Mouse (Mus musculus) forebrain, embryonic 11.5 days (tissue): ENCODE data around the gene Sept5. TPM values are rescaled to one million over a fixed set of nuclear protein-coding genes. Genes with fewer than 3 reads are reported as not detected.

Source experiments
- ATAC-seq: fragments of 200-750 bp; cut with Nextera tagmentation; replicated peaks from 2 replicates; pipeline ENCODE4 v1.8.0; 2017; ENCODE audit warnings: moderate TSS enrichment; ENCODE audit not compliant: low FRiP score
- DNase-seq: peaks from one replicate; pipeline ENCODE4 v3.0.0-alpha.2; 2017; ENCODE audit warnings: low spot score
- H3K27ac ChIP-seq: fragments of 300-500 bp; sonication (generic); 2 replicates; pipeline ENCODE4 v1.5.1; 2014; ENCODE audit warnings: low read depth, low read length
- H3K27me3 ChIP-seq: fragments of 300-500 bp; sonication (generic); 2 replicates; pipeline ENCODE4 v1.6.1; 2014; ENCODE audit warnings: mild to moderate bottlenecking, low read length, mixed read lengths; ENCODE audit not compliant: control insufficient read depth, insufficient read depth
- H3K36me3 ChIP-seq: fragments of 300-500 bp; sonication (generic); 2 replicates; pipeline ENCODE4 v1.6.1; 2014; ENCODE audit warnings: mild to moderate bottlenecking, low read length, moderate library complexity, mixed read lengths; ENCODE audit not compliant: control insufficient read depth, insufficient read depth
- H3K4me1 ChIP-seq: fragments of 300-500 bp; sonication (generic); replicated peaks from 2 replicates; pipeline ENCODE4 v1.6.1; 2014; ENCODE audit warnings: low read length, mixed read lengths; ENCODE audit not compliant: control insufficient read depth, insufficient read depth
- H3K4me2 ChIP-seq: fragments of 300-500 bp; sonication (generic); 2 replicates; pipeline ENCODE4 v1.6.1; 2014; ENCODE audit warnings: low read depth, mild to moderate bottlenecking, low read length, moderate library complexity, mixed read lengths; ENCODE audit not compliant: severe bottlenecking
- H3K4me3 ChIP-seq: fragments of 300-500 bp; sonication (generic); 2 replicates; pipeline ENCODE4 v1.5.1; 2014; ENCODE audit warnings: low read depth, low read length
- H3K9ac ChIP-seq: fragments of 300-500 bp; sonication (generic); 2 replicates; pipeline ENCODE4 v1.6.1; 2014; ENCODE audit warnings: low read length
- H3K9me3 ChIP-seq: fragments of 300-500 bp; sonication (generic); 2 replicates; pipeline ENCODE4 v1.6.1; 2016; ENCODE audit warnings: low read length, mixed read lengths; ENCODE audit not compliant: control insufficient read depth
- WGBS: fragments of 180-500 bp; shearing (Covaris S2); extraction: QIAGEN DNeasy Blood & Tissue Kit; methylation state at CpG from one replicate; pipeline ENCODE4 v1.1.7; 2014; 5-methylcytosine and 5-hydroxymethylcytosine counted together
- polyA plus RNA-seq: library from polyadenylated mRNA; unstranded; fragments of >200 nt; fragmentation: Nextera tagmentation; extraction: Ambion mirVana; gene quantifications from 2 replicates; pipeline ENCODE4 v1.2.1, GENCODE M21; 2014

The Sept5 gene
- polyA plus RNA-seq, 1 experiment from 2014 or later: 44.2 TPM

DNA sequence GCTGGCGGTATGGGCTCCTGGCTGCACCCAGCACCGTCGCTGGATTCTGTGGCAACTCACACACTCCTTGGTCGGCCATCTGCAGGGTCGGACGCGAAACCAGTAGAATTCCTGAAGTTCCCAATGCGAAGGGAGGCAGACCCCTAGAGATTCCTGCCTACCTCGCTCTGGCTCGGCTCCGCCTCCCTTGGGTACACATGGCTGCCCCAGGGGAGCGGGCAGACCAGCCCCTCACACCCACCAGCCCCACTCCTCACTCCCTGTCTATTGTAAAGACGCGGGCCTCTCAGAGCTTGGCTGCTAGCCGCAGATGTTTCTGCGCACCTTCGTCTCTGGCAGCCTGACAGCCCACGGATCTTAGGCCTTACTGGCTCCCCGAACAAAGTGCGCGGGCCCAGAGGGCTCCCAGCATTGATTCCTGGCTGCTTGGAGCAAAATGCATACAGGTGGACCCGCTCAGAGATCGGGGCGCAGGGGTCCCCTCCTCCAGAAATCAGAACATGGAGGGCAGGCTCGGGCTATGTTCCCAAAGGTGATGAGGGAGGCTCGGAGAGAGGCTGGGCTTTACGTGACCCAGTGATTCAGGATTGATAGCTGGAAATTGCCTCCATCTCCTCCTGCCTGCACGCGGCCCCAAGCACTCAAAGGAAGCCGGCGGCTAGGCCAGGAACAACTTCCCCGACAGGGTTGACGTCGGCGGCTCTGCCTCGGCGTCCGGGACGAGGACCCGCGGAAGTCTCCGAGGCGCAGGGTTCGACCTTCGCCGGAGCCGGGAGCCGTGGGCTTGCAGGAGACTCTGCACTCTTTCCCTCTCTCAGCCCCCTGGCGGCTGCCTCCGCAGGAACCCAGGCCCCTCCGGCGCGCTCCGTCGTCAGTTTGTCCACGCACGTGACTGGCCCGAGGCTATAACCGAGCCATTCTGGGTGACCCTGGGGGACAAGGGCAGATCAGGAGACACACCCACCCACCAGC, 38.4 kb downstream of the Sept5 start:
- ATAC-seq (no peak; the same call in 1 of the 2 replicates), DNase-seq (peak; percentile 80)
- peak overlapping the region; percentile 8; the same call in 1 of the 2 replicates for H3K4me3 ChIP-seq
- WGBS: under 1% methylated on average over 58 of the region's 59 CpGs
- H3K9me3 ChIP-seq: no peaks in the 10 kb centered on the region
- peaks cover 66% of the 10 kb centered on the region for H3K27me3 ChIP-seq
- H3K27ac ChIP-seq: no peak overlapping the region
- H3K4me2 ChIP-seq: peak overlapping the region; percentile 31
- H3K4me1 ChIP-seq: peaks cover 14% of the 10 kb centered on the region
- H3K9ac ChIP-seq: no peak overlapping the region
- no peaks in the 10 kb centered on the region for H3K36me3 ChIP-seq

GRCm38 (mm10) chr16:18589804-18590790, 39.7 kb downstream of the Sept5 start, which contains the start of gene Tbx1:
Tbx1 (minus strand) TSS chr16:18590671.
- H3K4me2 ChIP-seq: peak within 1 kb of the TSS; percentile 46
- peaks cover 79% of the 10 kb centered on the region for H3K27me3 ChIP-seq
- H3K4me1 ChIP-seq: peaks cover 22% of the 10 kb centered on the region
- ATAC-seq (no peak), DNase-seq (peak; percentile 74)
- H3K9ac ChIP-seq: no peak within 1 kb of the TSS
- H3K27ac ChIP-seq: no peak within 1 kb of the TSS
- under 1% methylated on average over 48 of the region's 48 CpGs for WGBS
- no peaks in the 10 kb centered on the region for H3K36me3 ChIP-seq
- H3K4me3 ChIP-seq: peak within 1 kb of the TSS; percentile 22; the same call in 1 of the 2 replicates
- no peaks in the 10 kb centered on the region for H3K9me3 ChIP-seq

GRCm38 (mm10) chr16:18589080-18589621, 40.6 kb downstream of the Sept5 start:
- Histone ChIP-seq H3K4me3 (no peak overlapping the region), H3K4me1 (peaks cover 22% of the 10 kb centered on the region), H3K36me3 (no peaks in the 10 kb centered on the region), H3K9me3 (no peaks in the 10 kb centered on the region), H3K4me2 (no peak overlapping the region), H3K27ac (no peak overlapping the region), H3K27me3 (peaks cover 88% of the 10 kb centered on the region), H3K9ac (no peak overlapping the region)
- ATAC-seq (no peak), DNase-seq (no peak)
- 8% methylated on average over 9 of the region's 9 CpGs for WGBS

DNA sequence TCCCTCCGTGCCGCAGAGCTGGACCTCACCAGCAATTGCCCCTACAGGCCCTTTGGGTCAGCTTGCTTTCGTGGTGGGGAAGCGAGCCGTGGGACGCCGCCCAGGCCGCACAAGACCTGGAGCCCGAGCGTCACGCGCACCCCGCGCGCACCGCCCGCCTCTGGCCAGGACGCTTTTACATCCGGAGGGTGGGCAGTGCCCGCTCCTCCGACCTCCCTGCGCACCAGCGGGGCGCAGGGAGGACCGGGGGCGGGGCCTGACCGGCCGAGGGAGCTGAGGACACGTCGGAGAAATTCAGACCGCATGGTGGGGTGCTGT, 41.1 kb downstream of the Sept5 start:
- Histone ChIP-seq H3K36me3 (no peaks in the 10 kb centered on the region), H3K9me3 (no peaks in the 10 kb centered on the region), H3K27me3 (peaks cover 93% of the 10 kb centered on the region), H3K27ac (no peak overlapping the region), H3K4me3 (0 out of 2 replicates have a peak overlapping the region, but pooled peaks have one; percentile 22), H3K9ac (no peak overlapping the region), H3K4me2 (no peak overlapping the region), H3K4me1 (peaks cover 22% of the 10 kb centered on the region)
- WGBS: 3% methylated on average over 25 of the region's 31 CpGs
- ATAC-seq (no peak), DNase-seq (no peak)

DNA sequence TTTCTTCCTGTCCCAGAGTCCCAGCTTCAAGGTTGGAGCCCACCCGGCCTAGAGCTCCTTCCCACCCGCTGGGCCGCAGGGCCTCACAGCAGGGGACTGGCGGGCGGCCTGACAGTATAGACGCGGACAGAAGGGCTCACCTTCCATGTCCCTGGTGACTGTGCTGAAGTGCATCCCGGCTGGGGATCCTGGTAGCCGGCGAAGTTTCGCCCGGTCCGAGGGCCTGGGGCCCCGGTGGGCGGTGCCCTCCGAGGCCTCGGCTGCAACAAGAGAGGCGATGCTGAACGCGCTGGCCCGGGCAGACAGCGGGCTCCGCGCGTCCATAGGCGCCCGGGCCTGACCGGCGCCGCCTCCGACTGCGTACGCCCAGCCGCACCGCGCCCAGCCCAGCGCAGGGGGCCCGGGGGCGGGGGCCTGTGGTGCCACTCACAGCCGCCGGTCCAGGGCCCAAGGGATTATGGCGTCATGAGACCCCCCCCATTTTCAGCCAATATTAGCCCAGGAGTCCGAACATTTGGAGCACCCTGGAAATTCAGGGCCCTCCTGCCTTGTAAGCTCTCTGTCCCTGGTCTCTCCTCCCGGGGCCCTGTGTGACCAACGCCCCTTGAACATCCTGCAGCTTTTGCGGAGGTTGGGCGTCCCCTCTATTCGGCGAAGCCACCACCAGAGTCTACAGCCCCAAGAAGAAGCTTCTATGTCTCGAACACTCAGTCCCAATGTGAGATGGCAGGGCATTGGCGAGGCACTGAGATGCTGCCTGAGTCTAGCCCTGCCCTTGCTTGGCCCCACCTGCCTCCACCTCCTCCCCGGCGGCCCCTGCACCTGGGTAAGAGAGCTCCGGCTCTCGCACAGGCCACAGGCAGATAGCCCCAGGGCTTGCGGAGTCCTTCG, 41.7 kb downstream of the Sept5 start:
- H3K9ac ChIP-seq: no peak overlapping the region
- ATAC-seq (peak; percentile 23; the same call in 1 of the 2 replicates), DNase-seq (peak; percentile 69)
- H3K4me2 ChIP-seq: peak overlapping the region; percentile 35
- H3K36me3 ChIP-seq: no peaks in the 10 kb centered on the region
- 1% methylated on average over 57 of the region's 57 CpGs for WGBS
- peak overlapping the region; percentile 22 for H3K4me3 ChIP-seq
- no peaks in the 10 kb centered on the region for H3K9me3 ChIP-seq
- peaks cover 94% of the 10 kb centered on the region for H3K27me3 ChIP-seq
- H3K4me1 ChIP-seq: peaks cover 22% of the 10 kb centered on the region
- H3K27ac ChIP-seq: no peak overlapping the region

DNA sequence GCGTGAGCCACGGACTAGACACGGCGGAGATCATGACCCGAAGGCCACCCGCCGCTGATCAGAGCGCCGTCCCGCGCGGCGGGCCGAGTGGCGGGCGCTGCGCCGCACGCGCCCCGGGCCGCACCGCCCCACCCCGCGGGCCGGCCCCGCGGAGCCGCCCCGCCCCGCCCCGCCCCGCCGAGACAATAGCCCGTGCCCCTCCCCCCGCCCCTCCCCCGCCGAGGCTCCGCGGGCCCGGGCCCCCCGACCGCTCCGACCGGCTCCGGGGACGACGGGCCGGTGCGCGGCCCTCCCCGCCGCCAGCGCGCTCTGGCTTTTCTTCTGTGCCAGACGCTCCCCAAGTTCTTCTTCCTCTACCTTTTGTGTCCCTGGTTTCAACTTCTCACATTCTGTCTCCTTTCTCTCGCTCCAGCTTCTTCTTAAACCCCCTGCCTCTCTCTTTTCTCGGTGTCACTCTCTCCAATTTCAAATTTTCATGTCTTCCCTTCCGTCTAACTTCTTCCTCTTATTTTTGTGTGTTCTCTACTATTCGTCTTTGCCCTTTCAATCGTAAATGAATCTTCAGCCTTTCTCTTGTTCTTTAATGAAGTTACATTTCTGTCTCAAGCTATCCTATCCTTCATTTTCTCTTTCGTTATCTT, 42.7 kb downstream of the Sept5 start:
- peak overlapping the region; percentile 3; the same call in 1 of the 2 replicates for H3K9ac ChIP-seq
- H3K27ac ChIP-seq: no peak overlapping the region
- peaks cover 98% of the 10 kb centered on the region for H3K27me3 ChIP-seq
- H3K4me1 ChIP-seq: peaks cover 26% of the 10 kb centered on the region
- peak overlapping the region; percentile 33 for H3K4me3 ChIP-seq
- no peaks in the 10 kb centered on the region for H3K9me3 ChIP-seq
- no peaks in the 10 kb centered on the region for H3K36me3 ChIP-seq
- H3K4me2 ChIP-seq: peak overlapping the region; percentile 55
- 1% methylated on average over 17 of the region's 62 CpGs for WGBS
- DNase-seq: no peak
- no peak for ATAC-seq

DNA sequence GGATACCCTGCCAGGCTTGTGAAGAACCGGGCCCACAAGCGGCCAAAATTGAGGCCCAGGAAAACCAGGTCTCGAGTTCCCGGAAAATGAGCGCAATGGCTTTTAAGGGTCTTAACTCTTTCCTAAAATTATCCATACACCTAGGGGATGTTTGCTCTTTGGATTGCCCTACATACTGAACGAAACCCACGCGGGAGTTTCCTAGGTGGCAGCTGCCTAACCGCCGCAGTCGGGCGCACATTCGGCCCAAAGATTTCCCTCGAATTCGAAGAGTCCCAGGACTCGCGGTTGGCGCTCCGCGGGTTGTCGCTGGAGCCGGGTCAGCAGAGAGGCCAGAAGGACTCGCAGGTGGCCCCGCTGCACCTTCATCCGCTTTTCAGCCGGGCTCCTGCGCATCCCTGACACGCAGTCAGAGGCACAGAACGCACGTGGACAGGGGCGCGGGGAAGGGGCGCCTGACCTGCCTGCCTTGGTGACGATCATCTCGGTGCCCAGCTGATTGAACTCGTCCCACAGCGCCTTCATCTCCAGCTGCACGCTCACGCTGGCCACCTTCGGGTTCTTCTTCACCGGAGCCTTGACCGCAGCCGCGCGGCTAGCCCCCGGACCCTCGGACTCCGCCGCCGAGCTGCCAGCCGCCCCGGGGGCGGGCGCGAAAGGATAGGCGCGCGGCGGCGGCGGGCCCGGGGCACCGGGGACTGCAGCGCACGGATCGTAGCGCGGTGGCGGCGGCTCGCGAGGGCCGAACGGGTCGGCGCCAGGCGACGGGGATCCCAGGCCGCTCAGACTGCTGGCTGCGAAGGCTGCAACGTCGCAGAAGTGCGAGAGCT, 43.5 kb downstream of the Sept5 start:
- no peak overlapping the region for H3K27ac ChIP-seq
- no peak for ATAC-seq
- H3K4me2 ChIP-seq: peak overlapping the region; percentile 55
- DNase-seq: peak; percentile 71
- no peaks in the 10 kb centered on the region for H3K36me3 ChIP-seq
- peaks cover 26% of the 10 kb centered on the region for H3K4me1 ChIP-seq
- H3K9me3 ChIP-seq: no peaks in the 10 kb centered on the region
- H3K9ac ChIP-seq: peak overlapping the region; percentile 3; the same call in 1 of the 2 replicates
- peaks cover 98% of the 10 kb centered on the region for H3K27me3 ChIP-seq
- WGBS: under 1% methylated on average over 83 of the region's 83 CpGs
- H3K4me3 ChIP-seq: peak overlapping the region; percentile 33
